Mouse (Mus musculus): ENCODE data around the gene Dll1. TPM values are rescaled to one million over a fixed set of nuclear protein-coding genes. Genes with fewer than 3 reads are reported as not detected.

Gene Dll1
- total RNA-seq, 2 experiments from 2014 or later: not detected

DNA sequence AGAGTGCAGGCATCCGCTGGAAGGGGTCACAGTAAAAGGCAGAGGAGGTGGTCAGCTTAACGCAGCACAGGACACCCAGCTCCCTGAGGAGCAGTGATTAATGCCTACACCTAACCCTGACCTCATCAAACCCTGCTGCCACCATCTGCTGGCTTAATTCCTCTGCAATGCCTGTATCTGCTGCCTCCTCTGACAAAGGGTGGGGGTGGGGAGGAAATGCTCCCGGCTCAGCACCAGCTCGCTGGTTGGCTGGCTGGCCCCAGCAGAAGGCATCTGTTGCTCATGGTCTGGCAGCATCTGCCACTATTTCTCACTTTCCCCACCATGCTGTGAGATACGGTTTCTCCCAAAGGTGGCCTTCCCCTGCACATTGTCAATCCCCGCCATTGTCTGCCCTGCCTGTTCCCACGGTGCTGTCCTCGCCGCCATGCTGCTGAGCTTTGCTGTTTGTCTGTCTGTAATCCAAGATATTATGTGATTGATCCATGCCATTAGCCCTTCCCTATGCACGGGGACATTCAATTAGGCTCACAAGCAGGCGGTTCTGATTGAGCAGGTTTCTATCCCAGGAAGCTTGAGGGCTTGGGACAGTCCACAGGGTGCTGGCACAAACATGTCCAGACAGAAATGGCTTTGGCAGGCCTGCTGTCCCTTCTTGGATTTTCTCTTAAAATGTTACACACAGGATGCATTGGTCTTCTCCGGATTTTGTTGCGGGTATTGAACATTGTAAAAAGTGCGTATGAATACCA lies 33.4 kb downstream of the Dll1 start:
- no peak for ATAC-seq (replicated peaks; ENCODE audit: low FRiP score, poor library complexity, severe bottlenecking)

DNA sequence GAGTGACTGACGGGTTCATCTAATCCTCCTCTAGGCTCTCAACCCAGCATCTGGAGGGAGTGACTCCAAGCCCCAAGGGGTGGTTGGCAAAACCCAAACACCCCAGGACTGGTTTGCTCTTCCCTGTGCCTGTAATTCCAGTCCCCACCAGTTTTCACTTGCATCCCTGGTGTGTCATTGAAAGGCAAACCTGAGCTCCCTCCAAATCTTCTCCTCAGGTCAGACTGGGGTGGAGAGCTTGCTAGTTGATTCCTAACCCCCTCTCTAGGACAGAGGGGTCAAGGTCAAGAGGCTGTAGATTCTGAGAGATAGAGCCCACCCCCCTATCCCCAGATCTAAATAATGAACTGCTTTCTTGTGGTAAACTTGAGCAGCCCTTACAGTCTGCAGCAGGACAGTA lies 38.8 kb downstream of the Dll1 start:
- no peak for ATAC-seq (replicated peaks; ENCODE audit: low FRiP score, poor library complexity, severe bottlenecking)

DNA sequence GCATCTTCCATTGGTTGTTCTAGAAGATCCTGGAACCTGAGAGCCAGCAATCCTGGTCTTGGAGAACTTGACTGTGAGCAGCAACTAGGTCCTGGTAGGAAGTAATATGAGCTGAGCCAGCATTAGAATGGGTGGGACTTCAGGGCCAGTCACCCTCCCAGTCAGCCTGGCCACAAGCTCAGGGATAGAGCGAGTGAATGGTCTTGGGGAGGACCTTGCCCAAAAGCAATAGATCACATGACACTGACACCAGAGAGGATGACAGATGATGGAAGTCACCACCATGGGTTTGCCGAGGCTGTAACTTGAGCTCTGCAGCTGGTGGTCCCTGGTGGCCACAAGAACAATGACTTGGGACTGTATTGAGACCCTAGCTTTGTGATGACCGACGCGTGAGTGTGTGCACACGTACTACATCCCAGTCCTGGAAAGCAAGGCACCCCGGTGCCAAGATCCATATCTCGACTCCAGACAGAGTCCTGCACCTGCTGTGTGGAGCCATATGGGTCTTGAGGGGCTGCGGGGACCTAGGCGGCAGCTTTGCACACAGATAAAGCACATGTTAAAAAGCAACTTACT lies 46.8 kb downstream of the Dll1 start:
- ATAC-seq (replicated peaks; ENCODE audit: low FRiP score, poor library complexity, severe bottlenecking): no peak

DNA sequence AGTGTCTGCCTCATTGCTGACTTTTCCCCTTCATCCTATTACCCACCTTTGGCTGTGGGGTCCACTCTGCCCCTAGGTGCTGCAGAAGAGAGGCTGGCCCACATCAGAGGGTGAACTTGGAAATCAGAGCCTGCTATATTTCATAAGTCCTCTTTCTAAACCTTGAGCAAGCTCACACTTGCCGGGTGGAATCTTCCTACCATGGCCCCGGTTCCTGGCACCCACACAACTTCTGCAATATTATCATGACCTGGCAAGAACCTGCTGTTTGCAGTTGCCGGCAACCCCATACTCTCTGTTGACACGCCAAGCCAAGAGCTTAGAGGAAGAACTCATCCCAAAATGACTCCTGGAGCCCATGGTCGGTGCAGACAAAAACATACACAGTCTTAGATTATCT lies 49.6 kb downstream of the Dll1 start:
- ATAC-seq (replicated peaks; ENCODE audit: low FRiP score, poor library complexity, severe bottlenecking): no peak

DNA sequence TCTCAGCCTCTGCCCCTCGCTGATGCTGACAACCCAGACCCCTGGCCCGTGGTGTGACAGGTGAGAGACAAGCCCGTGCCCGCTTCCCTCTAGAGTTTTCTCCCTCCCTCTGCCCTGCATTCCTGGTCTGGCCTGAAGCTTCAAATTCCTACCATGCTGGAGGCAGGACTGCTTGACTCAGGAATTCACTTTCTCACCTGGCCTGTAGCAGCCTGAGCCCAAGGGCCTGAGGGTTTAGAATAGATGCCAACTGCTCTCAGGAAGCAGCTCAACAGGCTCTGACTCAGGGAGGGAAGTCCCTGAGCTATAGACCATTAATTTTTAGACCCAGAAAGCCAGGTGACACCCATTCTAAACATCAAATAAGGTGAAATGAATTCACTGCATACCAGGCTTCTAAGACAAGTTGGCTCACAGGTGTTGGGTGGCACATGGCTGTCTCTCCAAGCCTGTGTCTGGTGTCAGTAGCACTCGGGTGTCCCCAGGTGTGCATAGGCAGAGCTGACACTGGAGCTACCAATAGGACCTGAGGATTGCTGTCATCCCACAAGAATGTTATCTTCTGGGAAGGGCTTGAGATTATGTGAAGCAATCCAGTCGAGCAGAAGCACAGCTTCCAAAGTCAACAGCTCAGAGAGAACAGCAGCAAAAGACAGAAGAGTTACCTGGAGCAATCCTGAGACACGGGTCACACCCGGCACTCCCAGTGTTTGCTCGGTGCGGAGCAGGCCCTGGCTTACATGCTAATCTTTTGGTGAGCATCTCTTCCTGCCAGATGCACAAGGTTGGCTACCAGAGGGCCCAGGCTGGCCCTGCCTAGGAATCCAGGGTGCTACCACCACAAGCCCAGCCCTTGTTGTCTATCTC lies 50.5 kb downstream of the Dll1 start:
- no peak for ATAC-seq (replicated peaks; ENCODE audit: low FRiP score, poor library complexity, severe bottlenecking)

DNA sequence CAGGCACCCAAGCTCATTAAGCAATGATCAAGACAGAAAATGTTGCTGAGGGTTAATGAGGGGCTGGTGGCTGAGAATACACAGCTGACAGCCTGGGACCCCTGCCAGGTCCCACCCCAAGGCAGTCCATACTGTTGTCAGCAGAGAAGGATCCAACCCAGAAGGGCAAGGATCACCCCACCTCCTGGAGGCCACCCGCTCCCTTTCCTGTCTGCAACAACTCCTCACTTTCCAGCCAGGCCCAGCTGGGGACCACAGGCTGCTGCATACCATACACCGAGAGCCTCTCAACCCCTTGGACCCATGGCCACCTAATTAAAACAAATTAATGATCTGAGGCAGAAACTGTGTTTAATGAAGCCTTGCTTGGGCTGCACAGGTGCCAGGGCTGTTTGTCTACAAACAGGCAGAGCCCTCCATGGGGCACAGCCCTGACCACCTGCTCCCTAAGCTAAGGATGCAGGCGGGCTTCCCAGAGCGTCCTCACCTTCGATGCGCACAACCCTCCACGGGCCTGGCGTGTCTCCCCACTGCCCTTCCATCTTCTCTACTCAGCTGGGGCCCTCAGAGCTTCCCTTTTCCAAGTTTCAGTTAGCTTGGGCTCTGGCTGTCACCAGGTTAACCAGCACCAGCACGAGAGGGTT lies 53.4 kb downstream of the Dll1 start:
- no peak for ATAC-seq (replicated peaks; ENCODE audit: low FRiP score, poor library complexity, severe bottlenecking)

Other genes with a start within 250 kb of the Dll1 start
- gene Fam120b, start 19.3 kb upstream of the Dll1 start, total RNA-seq (2015; ENCODE audit: low replicate concordance): 3.3 TPM in 2 replicates
- 2.1 and 3.3 TPM in 2 replicates for gene Fam120b, start 19.3 kb upstream of the Dll1 start, total RNA-seq (2017; ENCODE audit: low replicate concordance)
- gene Psmb1, start 122.9 kb upstream of the Dll1 start, total RNA-seq (2015; ENCODE audit: low replicate concordance): 49.4 and 56.0 TPM in 2 replicates
- gene Psmb1, start 122.9 kb upstream of the Dll1 start, total RNA-seq (2017; ENCODE audit: low replicate concordance): 54.1 and 59.2 TPM in 2 replicates
- gene Tbp, start 123.0 kb upstream of the Dll1 start, total RNA-seq (2015; ENCODE audit: low replicate concordance): 44.5 and 61.7 TPM in 2 replicates
- gene Tbp, start 123.0 kb upstream of the Dll1 start, total RNA-seq (2017; ENCODE audit: low replicate concordance): 15.3 and 33.3 TPM in 2 replicates
- gene Pdcd2, start 150.4 kb upstream of the Dll1 start, total RNA-seq (2015; ENCODE audit: low replicate concordance): 5.8 and 9.2 TPM in 2 replicates
- 9.6 and 14.7 TPM in 2 replicates for gene Pdcd2, start 150.4 kb upstream of the Dll1 start, total RNA-seq (2017; ENCODE audit: low replicate concordance)
- gene Prdm9, start 187.5 kb upstream of the Dll1 start, total RNA-seq (2015; ENCODE audit: low replicate concordance): 3.8 TPM in 1 of 2 replicates, not detected in the other
- gene Prdm9, start 187.5 kb upstream of the Dll1 start, total RNA-seq (2017; ENCODE audit: low replicate concordance): 0.26 and 0.42 TPM in 2 replicates